Mouse (Mus musculus): ENCODE measurements at regions not wholly inside any gene's neighbourhood (a gene's known extent, or its start where the extent isn't known, plus 50 kb on each side); places are given as distances from the start of the nearest gene placed in this dataset.

- DNase-seq: no peak
Measured at GRCm38 (mm10) chr14:97440326-97440725, 729.2 kb downstream of the Dach1 start.

DNA sequence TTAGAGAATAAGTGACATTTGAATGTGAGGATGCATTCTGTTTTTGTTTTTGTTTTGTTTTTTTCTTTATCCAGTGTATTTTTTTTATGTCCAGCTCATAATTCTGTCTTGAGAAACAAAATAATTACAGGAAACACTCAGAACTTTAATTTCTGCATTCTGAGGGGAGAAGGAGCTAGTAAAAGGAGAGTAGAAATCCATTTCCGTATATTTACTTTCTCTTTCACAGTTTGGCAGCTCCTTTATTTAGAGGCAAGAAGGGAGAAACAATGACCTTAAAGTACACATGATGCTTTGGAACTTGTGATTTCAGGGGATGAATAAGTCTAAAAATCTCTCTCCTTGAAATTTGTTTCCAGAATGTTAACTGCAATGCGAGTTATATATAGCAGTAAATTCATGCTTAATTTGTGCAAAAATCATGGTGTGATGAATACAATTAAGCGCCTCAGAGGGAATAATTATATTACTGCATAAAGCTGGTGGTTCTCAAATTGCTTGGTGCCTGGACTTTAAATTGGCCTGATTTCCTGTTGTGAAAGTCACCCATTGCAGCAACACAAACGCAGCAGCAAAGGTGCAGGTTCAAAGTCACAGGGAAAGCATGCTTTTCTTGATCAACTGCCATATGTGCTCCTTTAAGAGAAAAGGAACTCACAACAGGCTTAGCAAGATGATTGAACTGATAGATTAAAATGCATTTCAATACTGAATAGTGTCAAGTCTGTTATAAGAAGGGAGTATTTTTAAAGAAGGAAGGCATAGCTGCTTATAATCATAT is 733.9 kb downstream of the Dach1 start:
- DNase-seq: no peak

GRCm38 (mm10) chr14:97431221-97431620 is 738.3 kb downstream of the Dach1 start:
- DNase-seq: no peak

DNA sequence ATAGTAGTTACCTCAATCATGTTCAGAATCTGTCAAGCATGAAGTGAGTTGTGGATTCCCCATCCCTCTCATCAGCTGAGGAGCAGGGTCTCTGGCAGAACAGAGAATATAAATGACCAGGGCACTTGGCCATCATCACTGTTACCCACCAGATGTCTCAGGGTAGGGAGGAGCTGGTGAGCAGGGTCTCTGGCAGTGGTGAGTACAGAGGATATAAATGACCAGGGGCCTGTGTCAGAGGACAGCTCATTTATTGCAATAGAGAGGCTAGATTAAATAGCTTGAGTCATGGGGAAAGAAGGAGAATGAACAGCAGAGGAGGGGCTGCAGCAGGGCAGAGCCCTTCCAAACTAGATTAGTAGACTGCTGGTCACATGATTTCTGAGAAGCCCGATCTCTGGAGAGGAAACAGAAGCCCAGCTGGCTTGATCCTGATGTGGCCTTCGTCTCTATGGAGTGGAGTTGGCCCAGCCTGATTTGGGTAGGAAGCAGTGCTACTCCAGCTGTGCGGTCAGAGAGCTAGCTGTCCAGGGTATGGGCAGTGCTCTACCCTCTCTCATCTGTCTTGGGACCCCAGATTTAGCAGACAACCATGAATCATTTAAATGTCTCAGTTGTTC is 766.3 kb downstream of the Dach1 start:
- DNase-seq: no peak

- no peak for DNase-seq
Measured at GRCm38 (mm10) chr14:97396385-97396784, 773.2 kb downstream of the Dach1 start.

DNA sequence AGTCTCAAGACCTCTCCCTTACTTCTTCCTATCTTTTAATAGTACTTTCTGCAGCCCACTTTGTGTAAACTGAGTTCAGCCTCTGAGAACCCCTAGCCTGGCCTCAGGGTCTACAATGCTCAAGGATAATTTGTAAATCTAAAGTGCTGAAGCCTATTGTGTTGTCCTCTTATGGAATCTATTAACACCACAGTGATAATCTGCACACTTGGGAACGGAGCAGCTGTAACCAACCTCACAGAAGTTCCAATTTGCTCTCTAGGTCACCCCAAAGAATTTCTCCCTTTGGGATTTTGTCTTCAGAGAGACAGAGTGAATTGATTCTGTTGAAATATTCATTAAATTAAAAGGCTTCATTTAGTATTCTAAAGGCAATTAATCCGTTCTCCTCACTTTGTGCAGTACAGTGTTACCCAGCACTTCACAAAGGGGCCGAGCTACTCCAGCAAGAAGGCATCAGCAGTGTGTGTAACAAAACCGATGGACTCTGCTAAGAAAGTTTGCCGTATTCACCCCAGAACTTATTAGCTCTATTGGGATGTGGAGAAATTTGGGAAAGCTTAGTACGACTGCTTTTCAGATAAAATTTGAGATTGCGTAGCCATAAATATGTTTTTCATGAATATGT is 773.7 kb downstream of the Dach1 start:
- DNase-seq: no peak

GRCm38 (mm10) chr14:97389005-97389404 is 780.6 kb downstream of the Dach1 start:
- no peak for DNase-seq

DNA sequence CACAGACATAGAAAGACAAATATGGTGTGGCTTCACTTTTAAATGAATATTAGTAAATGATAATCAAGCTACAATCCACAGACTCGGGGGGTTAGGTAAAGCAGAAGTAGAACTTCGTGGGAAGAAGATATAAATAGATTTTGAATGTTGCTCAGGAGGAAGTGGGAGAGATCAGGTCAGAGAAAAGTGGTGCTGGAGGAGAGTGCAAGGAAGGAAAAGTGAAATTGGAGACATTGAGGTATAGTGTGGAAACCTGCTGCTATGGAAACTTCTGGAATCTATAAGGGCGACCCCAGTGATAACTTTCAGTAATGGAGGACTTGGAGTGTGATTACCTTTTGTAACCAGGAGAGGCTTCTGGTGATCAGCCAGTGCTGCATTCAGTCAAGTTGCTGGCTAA is 789.4 kb downstream of the Dach1 start:
- no peak for DNase-seq

GRCm38 (mm10) chr14:97356915-97357314 is 812.6 kb downstream of the Dach1 start:
- DNase-seq: no peak

- DNase-seq: no peak
Measured at GRCm38 (mm10) chr14:97347970-97348369, 821.6 kb downstream of the Dach1 start.

DNA sequence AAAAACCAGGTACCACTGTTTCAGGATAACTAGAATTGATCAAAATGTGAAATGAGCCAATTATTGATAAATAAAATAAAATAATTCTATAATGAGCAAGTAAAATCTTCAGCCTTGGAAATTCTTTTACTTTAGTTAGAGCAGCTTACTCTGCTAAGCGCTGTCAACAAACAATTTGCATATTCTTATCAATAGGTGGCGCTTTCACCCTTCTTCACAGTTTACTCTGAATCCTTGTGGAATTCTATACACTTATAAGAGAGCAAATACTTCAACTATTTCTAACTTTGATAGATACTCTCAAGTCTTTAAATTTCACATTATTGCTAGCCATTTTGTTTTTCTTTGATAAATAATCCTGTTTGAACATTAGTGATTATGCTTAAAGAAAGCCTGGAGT is 812.5 kb upstream of the Klhl1 start:
- DNase-seq: peak; percentile 5 to 19

GRCm38 (mm10) chr14:97329979-97330378 is 811.1 kb upstream of the Klhl1 start:
- DNase-seq: no peak

DNA sequence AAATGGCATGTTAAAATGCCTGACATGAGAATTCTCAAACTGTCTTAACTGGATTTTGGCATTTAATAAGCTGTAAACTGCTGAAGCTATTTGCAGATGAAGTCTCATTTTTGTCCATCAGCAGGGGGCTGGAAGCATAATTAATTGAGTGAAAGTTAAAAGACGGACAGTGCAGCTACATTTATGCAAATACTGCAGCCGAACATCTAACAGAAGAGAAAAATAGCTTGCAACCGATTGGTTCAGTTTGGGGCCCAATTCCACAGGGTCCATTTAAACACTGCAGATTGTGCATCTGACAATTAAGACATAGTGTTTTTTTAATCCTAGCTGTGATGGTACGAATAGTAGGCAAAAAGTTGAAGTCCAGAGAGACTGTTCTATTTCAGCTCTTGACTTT is 774.2 kb upstream of the Klhl1 start:
- DNase-seq: no peak

DNA sequence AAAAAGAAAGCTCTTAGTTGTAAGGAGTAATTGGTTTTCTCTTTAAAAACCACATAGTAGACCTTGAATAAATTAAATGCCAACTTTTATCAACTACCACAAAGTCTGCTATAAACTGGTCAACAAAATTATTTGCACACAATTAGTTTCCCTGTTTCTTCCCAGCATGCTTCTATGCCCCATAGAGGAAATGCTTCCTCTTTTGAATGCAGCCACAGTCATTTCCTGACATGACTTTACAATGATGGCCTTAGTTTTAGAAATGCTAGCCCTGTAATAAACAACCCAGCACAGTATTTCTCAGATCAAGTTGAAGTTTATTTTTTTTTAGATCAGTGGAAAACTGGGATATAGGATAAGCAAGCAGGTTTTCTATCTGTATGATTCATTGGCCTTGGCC is 768.5 kb upstream of the Klhl1 start:
- DNase-seq: no peak

- no peak for DNase-seq
Measured at GRCm38 (mm10) chr14:97258461-97258860, 739.6 kb upstream of the Klhl1 start.
